Mouse (Mus musculus) 416B (cell line): ENCODE measurements around the gene Gm10234.
A peak's percentile ranks its signal among the peaks of the same experiment; 100 is the strongest.

Experiments used
- DNase-seq: peaks from one replicate; pipeline ENCODE4 v3.0.0; 2011; ENCODE audit warnings: low read depth

The Gm10234 gene

DNA sequence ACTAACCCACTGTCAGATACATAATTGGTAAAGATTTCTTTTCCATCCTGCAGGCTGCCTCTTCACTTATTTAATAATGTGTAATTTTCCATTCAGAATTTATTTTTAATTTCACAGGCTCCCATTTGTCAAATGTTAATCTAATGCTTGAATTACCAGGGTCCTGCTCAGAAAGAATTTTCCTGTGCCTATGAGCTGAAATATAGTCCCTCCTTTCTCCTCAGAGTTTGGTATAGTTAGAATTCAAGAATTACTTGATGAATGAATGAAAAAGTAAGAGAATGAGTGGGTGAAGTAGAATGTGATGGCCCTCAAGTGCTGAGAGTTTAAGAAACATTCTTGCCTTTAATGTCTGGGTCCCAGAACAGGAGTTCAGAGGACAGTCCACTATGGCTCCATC, at the start of gene Gm10234:
Gene Gm10234 (plus strand): TSS at position 301 of the 400 bp plus-strand sequence.
- no peak for DNase-seq

DNA sequence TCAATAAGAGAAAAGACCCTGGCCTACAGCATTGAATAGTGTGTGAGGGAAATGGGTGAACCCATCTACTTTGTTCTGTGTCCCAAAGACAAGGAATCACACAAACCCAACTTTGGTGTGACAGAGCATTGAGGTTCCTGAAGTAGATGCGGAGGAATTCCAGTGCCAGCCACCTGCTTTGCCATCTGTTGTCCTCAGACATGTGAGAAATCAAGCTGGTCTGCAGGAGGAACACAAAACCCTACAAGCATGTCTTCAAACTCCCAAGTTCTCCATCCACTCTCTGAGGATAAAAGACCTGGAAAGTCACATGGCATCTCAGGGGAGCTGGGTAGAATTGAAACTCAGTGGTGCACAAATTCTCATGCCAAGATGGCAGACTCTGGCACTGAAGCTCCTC, 44.3 kb upstream of the Gm10234 start:
- DNase-seq, result no peak

DNA sequence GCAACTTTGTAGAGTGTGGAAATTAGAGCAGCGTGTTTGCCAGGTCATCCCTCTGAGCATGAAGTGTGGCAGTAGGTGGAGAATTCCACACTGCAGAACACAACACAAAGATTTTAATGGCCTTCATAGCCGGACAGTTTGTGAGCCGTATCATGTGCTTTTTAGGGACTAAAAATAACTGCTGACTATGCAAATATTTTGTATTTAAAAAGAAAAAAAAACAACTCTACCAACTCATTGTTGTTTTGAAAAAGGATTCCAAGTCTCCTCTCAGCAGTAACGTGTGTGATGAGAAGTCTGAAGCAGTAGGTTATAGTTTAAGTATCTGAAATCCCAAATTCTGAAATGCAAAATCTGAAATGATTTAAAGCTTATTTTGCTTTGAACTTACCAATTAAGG, 25.9 kb upstream of the Gm10234 start:
- DNase-seq, result no peak

DNA sequence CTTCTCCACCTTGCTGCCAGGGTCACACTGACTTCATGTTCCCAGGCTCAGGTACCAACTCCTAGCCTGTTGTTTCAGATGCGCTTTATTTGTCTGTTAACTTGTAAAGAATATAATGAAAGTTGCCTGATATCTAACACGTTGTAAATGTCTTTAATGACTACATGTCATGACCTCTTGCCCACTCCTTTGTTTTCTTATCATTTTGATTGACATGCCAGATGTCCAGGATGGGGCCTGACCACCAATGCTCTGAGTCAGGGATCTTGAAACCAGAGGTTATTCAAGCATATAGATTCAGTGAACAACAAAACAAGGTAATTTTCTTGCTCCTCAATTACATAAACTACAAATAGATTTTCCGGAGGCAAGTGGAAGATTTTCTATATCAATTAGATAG, 23.5 kb upstream of the Gm10234 start:
- DNase-seq, result no peak

DNA sequence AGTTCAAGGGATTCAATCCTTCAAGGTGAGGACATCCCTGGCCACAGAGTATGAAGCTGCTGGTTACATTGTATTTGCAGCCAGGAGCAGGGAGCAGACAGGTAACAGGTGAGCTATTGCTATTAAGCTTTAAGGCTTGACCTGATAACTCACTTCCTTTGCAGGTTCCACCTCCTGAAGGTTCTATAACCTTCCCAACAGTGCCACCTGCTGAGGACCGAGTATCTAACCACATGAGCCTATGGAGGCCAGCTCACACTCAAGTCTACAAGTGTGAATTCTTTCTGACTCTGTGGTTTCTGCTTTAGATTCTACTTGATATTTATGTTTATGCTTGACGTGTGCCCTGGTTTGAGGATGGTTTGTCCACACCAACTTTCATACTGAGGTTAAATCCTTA, 21.3 kb upstream of the Gm10234 start:
- DNase-seq, result peak; percentile 10

DNA sequence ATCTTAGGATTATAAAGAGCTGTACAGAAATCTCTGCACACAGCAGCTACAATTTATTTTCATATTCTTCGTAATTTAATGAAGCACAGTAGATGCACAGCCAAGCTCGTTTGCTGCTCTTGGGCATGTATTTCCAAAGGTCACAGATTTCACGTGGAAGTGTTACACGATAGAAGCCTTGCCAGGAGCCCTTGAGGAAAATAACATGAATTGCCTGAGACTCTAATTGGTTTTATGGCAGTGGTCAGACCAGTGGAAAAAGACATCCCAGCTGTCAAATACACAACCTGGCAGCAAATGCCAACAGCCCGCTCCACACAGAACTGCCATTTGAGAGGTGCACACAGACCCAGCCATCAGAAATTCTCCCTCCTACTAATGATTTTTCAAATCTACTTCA, 9.3 kb downstream of the Gm10234 start:
- DNase-seq, result no peak

- DNase-seq, result peak; percentile 17
Measured at GRCm38 (mm10) chr6:95334781-95335180, 12.9 kb downstream of the Gm10234 start.

DNA sequence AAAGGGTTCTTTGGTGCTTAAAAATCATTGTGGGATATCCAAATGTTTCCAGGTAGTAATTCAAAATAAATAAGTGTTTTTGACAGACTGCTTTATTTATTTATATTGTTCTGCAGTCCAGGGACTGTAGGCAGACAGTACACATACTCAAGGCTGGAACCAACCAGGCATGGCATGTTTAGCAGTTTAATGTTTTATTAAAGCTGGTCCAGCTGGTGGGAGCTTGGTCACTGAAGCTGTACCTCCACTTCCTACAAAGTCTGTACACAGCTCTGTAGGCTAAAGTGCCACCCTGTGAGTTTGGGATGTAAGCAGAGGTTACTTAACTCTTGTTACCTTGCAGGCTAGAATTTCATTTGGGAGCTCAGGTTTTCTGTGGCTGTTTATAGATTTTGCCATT, 27.5 kb downstream of the Gm10234 start:
- no peak for DNase-seq

GRCm38 (mm10) chr6:95353043-95353442, 31.1 kb downstream of the Gm10234 start:
- no peak for DNase-seq

- DNase-seq, result no peak
Measured at GRCm38 (mm10) chr6:95353886-95354285, 32.0 kb downstream of the Gm10234 start.

- DNase-seq, result peak; percentile 29
Measured at GRCm38 (mm10) chr6:95360084-95360483, 38.2 kb downstream of the Gm10234 start.

GRCm38 (mm10) chr6:95362707-95363106, 40.8 kb downstream of the Gm10234 start:
- no peak for DNase-seq

GRCm38 (mm10) chr6:95371811-95372210, 49.9 kb downstream of the Gm10234 start:
- no peak for DNase-seq
